Comparison of ENCODE assay signal across 12 mouse cellular contexts in the genomic region with DNA sequence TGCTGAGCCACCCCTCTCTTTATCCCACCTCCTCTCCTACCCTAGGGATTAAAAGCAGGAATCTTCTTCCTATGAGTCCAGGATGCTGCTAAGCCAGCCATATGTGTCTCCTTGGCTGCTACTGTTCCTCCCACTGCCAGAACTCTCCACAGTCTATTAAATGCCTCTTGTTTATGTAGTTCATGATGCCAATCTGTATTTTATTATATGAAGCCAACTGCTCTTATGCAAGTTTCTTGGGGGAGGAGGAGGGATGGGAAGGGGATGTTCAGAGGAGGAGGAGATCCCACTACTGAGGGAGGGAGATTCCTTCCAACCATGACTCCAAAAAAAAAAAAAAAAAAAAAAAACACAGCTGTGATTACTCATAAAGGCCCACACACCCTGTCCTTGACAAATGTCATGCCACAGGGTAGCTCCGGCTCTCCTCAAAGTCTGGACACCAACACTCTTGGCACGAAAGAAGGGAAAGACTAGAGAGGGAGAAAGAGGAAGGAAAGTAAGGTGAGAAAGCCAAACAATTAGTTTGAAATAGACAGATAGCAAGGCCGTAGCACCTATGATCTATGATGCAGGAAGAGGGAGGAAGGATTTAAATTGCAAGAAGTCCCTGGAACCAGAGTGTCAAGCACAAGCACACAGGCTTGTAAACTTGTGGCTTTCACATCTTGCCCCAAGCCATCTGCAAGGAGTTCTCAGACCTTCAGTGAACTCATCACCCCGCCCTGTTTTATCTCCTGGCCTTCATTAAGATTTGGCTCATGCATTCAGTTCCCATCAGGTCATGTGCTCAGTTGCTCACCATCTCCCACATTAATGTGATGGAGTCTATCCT.
DNase-seq lines count a peak whose midpoint lies in the region; ATAC-seq lines count a peak whose summit lies in the region.
"Had no signal": no experiment of that assay in that cellular context is flagged by ENCODE, and none has a peak within 500 bp of the region (broad histone marks: within the 10 kb centered on the region; RNA-seq: fewer than 3 reads in every experiment).

No protein-coding gene starts in this region.

- H3K9ac ChIP-seq in forebrain, embryonic 16.5 days (replicated peaks; ENCODE audit: low read depth, low read length), result no peak overlapping the region
- no peak overlapping the region for H3K9ac ChIP-seq in forebrain, embryonic 12.5 days
- no peak overlapping the region for H3K9ac ChIP-seq in kidney, embryonic 14.5 days (ENCODE audit: low read depth, low read length)
- H3K9ac ChIP-seq in lung, embryonic 16.5 days (ENCODE audit: low read length), result no peak overlapping the region

- H3K9me3 ChIP-seq in forebrain, embryonic 16.5 days (ENCODE audit: control insufficient read depth, low read length), result no peaks in the 10 kb centered on the region
- H3K9me3 ChIP-seq in forebrain, embryonic 12.5 days, result no peaks in the 10 kb centered on the region
- H3K9me3 ChIP-seq in kidney, embryonic 14.5 days (ENCODE audit: control insufficient read depth, low read length), result no peaks in the 10 kb centered on the region
- no peaks in the 10 kb centered on the region for H3K9me3 ChIP-seq in lung, embryonic 16.5 days (ENCODE audit: control insufficient read depth, low read length)
- H3K9me3 ChIP-seq: midbrain, embryonic 10.5 days had no signal

- H3K4me3 ChIP-seq in forebrain, embryonic 16.5 days (replicated peaks; ENCODE audit: low read length), result no peak overlapping the region
- H3K4me3 ChIP-seq in forebrain, embryonic 12.5 days (replicated peaks), result no peak overlapping the region
- H3K4me3 ChIP-seq in kidney, embryonic 14.5 days (ENCODE audit: low read length), result no peak overlapping the region
- no peak overlapping the region for H3K4me3 ChIP-seq in lung, embryonic 16.5 days (ENCODE audit: low read length)
- H3K4me3 ChIP-seq: left cerebral cortex, adult 2 months; midbrain, embryonic 10.5 days had no signal

- WGBS in forebrain, embryonic 16.5 days, result 55% methylated on average over 4 of the region's 4 CpGs
- 81% methylated on average over 4 of the region's 4 CpGs for WGBS in forebrain, embryonic 12.5 days
- 57% methylated on average over 4 of the region's 4 CpGs for WGBS in kidney, embryonic 14.5 days
- 56% methylated on average over 4 of the region's 4 CpGs for WGBS in lung, embryonic 16.5 days

- H3K27ac ChIP-seq in forebrain, embryonic 16.5 days (ENCODE audit: low read length), result no peak overlapping the region
- no peak overlapping the region for H3K27ac ChIP-seq in forebrain, embryonic 12.5 days
- no peak overlapping the region for H3K27ac ChIP-seq in kidney, embryonic 14.5 days (ENCODE audit: low read depth, low read length)
- H3K27ac ChIP-seq in lung, embryonic 16.5 days (ENCODE audit: low read length), result no peak overlapping the region
- H3K27ac ChIP-seq: left cerebral cortex, adult 2 months; midbrain, embryonic 10.5 days had no signal

- H3K4me2 ChIP-seq in forebrain, embryonic 16.5 days (ENCODE audit: low read length), result no peak overlapping the region
- H3K4me2 ChIP-seq in forebrain, embryonic 12.5 days, result no peak overlapping the region
- H3K4me2 ChIP-seq in kidney, embryonic 14.5 days (replicated peaks; ENCODE audit: low read depth, low read length), result no peak overlapping the region
- no peak overlapping the region for H3K4me2 ChIP-seq in lung, embryonic 16.5 days (ENCODE audit: low read depth, low read length)

- H3K4me1 ChIP-seq in forebrain, embryonic 16.5 days (replicated peaks; ENCODE audit: control insufficient read depth, insufficient read depth, low read length), result peaks cover 13% of the 10 kb centered on the region; the same call in 1 of the 2 replicates
- no peaks in the 10 kb centered on the region for H3K4me1 ChIP-seq in forebrain, embryonic 12.5 days
- no peaks in the 10 kb centered on the region for H3K4me1 ChIP-seq in kidney, embryonic 14.5 days (ENCODE audit: control insufficient read depth, insufficient read depth, low read length)
- H3K4me1 ChIP-seq in lung, embryonic 16.5 days (replicated peaks; ENCODE audit: control insufficient read depth, insufficient read depth, low read length), result no peaks in the 10 kb centered on the region

- ATAC-seq in forebrain, embryonic 16.5 days, result peak; percentile 43
- no peak for ATAC-seq in forebrain, embryonic 12.5 days (ENCODE audit: low FRiP score)
- ATAC-seq in kidney, embryonic 14.5 days (ENCODE audit: low FRiP score, low TSS enrichment), result peak; percentile 86
- ATAC-seq in lung, embryonic 16.5 days (ENCODE audit: low read depth), result peak; percentile 77
- ATAC-seq: activated CD4-positive, CD25-positive, alpha-beta regulatory T cell, adult 4 months had no signal

- no peaks in the 10 kb centered on the region for H3K36me3 ChIP-seq in forebrain, embryonic 16.5 days (ENCODE audit: control insufficient read depth, insufficient read depth)
- H3K36me3 ChIP-seq in forebrain, embryonic 12.5 days (replicated peaks), result no peaks in the 10 kb centered on the region
- no peaks in the 10 kb centered on the region for H3K36me3 ChIP-seq in kidney, embryonic 14.5 days (ENCODE audit: control insufficient read depth, insufficient read depth, low read length)
- H3K36me3 ChIP-seq in lung, embryonic 16.5 days (ENCODE audit: control insufficient read depth, insufficient read depth, low read length), result no peaks in the 10 kb centered on the region
- H3K36me3 ChIP-seq: midbrain, embryonic 10.5 days had no signal

- DNase-seq in kidney, postnatal 14 days, result no peak
- no peak for DNase-seq in lung, postnatal 4 days
- DNase-seq in skeletal muscle tissue, adult 2 months (ENCODE audit: low read depth, low spot score), result peak; percentile 3
- DNase-seq: gastrocnemius, postnatal 25 days had no signal

- H3K27me3 ChIP-seq in forebrain, embryonic 16.5 days (replicated peaks; ENCODE audit: control insufficient read depth, insufficient read depth, low read length), result peaks cover 3% of the 10 kb centered on the region; the same call in 1 of the 2 replicates
- H3K27me3 ChIP-seq in forebrain, embryonic 12.5 days, result peaks cover 58% of the 10 kb centered on the region
- H3K27me3 ChIP-seq in kidney, embryonic 14.5 days (ENCODE audit: control insufficient read depth, insufficient read depth, low read length), result no peaks in the 10 kb centered on the region; the same call in 1 of the 2 replicates
- no peaks in the 10 kb centered on the region for H3K27me3 ChIP-seq in lung, embryonic 16.5 days (ENCODE audit: control insufficient read depth, insufficient read depth, low read depth, low read length)
- H3K27me3 ChIP-seq: CH12.LX had no signal
